Mouse (Mus musculus) heart, postnatal 0 days (tissue): ENCODE results near the gene Smg9.

Experiments
- CTCF ChIP-seq: IDR thresholded peaks from 2 replicates; pipeline ENCODE4 v1.5.1; 2016; ENCODE audit warnings: antibody characterized with exemption, control low read depth, low read depth
- EP300 ChIP-seq: IDR thresholded peaks from 2 replicates; pipeline ENCODE4 v1.6.1; 2016; ENCODE audit warnings: antibody characterized with exemption, low read depth

DNA sequence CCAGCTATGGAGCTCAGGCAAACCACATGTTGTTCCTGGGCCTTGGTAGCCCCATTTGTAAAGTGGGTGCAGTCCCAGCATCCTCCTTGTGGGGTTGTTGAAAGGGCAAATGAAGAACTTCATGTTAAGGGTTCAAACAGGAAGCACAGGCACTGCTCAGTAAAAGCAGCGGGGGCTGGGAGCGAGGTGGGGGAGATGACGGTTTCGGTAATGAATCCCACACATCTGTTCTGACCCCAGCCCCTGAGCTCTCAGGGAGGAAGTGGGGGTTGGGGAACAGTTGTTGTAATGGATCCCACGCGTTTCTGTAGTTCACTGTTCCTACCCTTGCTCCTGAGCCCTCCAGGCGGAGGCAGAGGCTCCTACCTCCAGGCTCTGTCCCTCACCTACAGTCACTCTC, 19.5 kb upstream of the Smg9 start:
- TF ChIP-seq CTCF (no peak), EP300 (no peak)
